ENCODE assay signal across 22 mouse cellular contexts in genomic region chr9:56241076-56241475, GRCm38 (mm10).
DNase-seq lines count a peak whose midpoint lies in the region; TF ChIP-seq lines count a peak whose summit lies in the region.
"Had no signal": no experiment of that assay in that cellular context is flagged by ENCODE, and none has a peak within 500 bp of the region (broad histone marks: within the 10 kb centered on the region; RNA-seq: fewer than 3 reads in every experiment).

No protein-coding gene starts in this region.

- peaks cover 6% of the 10 kb centered on the region for H3K36me3 ChIP-seq in heart, adult 2 months (ENCODE audit: control insufficient read depth, insufficient read depth, low read length)

- intact Hi-C loops in heart, adult 2 months (cut with DNase I) = no loop called here

- WGBS in cerebellum, adult 2 months = 32% methylated on average over 5 of the region's 5 CpGs
- WGBS in heart, adult 2 months = 93% methylated on average over 5 of the region's 5 CpGs
- 89% methylated on average over 5 of the region's 5 CpGs for WGBS in lung, adult 2 months

- no peak overlapping the region for H3K4me3 ChIP-seq in cerebellum, adult 2 months (replicated peaks; ENCODE audit: insufficient read depth, low read depth, low read length)
- H3K4me3 ChIP-seq in heart, adult 2 months = no peak overlapping the region
- no peak overlapping the region for H3K4me3 ChIP-seq in lung, adult 2 months (replicated peaks; ENCODE audit: extremely low read depth, low read depth, low read length)
- H3K4me3 ChIP-seq: forebrain, embryonic 10.5 days; forebrain, embryonic 13.5 days; gastrocnemius, adult 2 months; heart, embryonic 10.5 days; heart, embryonic 13.5 days; hindbrain, embryonic 15.5 days had no signal

- no peaks in the 10 kb centered on the region for H3K27me3 ChIP-seq in cerebellum, adult 2 months (ENCODE audit: control insufficient read depth, insufficient read depth, low read length)
- no peaks in the 10 kb centered on the region for H3K27me3 ChIP-seq in heart, adult 2 months (ENCODE audit: control insufficient read depth, insufficient read depth, low read length)
- H3K27me3 ChIP-seq: forebrain, embryonic 13.5 days; heart, embryonic 13.5 days; hindbrain, embryonic 15.5 days had no signal

- no peak for TF ChIP-seq CTCF in cerebellum, adult 2 months (IDR thresholded peaks at IDR 0.05; ENCODE audit: borderline replicate concordance, insufficient read depth, low read depth, low read length)
- no peak for TF ChIP-seq CTCF in heart, adult 2 months (IDR thresholded peaks at IDR 0.05)
- TF ChIP-seq CTCF in lung, adult 2 months (IDR thresholded peaks at IDR 0.05; ENCODE audit: insufficient read depth, low read length) = no peak

- no peak for TF ChIP-seq EP300 in heart, adult 2 months (IDR thresholded peaks at IDR 0.05; ENCODE audit: insufficient read depth, low read depth, low read length)

- peaks cover 2% of the 10 kb centered on the region; the same call in 1 of the 2 replicates for H3K4me1 ChIP-seq in cerebellum, adult 2 months (ENCODE audit: control insufficient read depth, insufficient read depth, low read length)
- H3K4me1 ChIP-seq in heart, adult 2 months (ENCODE audit: control insufficient read depth, insufficient read depth, low read length) = no peaks in the 10 kb centered on the region
- no peaks in the 10 kb centered on the region; the same call in 1 of the 2 replicates for H3K4me1 ChIP-seq in lung, adult 2 months (ENCODE audit: control insufficient read depth, insufficient read depth, low read length)
- H3K4me1 ChIP-seq: hindbrain, embryonic 15.5 days had no signal

- no peak for TF ChIP-seq POLR2A in cerebellum, adult 2 months (IDR thresholded peaks at IDR 0.05; ENCODE audit: borderline replicate concordance, insufficient read depth, low read length)
- TF ChIP-seq POLR2A in heart, adult 2 months (IDR thresholded peaks at IDR 0.05; ENCODE audit: insufficient read depth, low read depth, low read length) = no peak
- TF ChIP-seq POLR2A in lung, adult 2 months (IDR thresholded peaks at IDR 0.05; ENCODE audit: borderline replicate concordance, extremely low read depth, low read depth, low read length) = no peak

- DNase-seq in cerebellum, adult 2 months = peak; percentile 52 to 70
- DNase-seq in cerebellum, adult 11 months = no peak
- DNase-seq in heart, adult 11 months = peak; percentile 60
- no peak for DNase-seq in heart, adult 2 months
- peak; percentile 52 for DNase-seq in cerebellum, adult 9-11 months
- DNase-seq in cerebellum, postnatal 36 days = peak; percentile 34 to 50
- DNase-seq in lung, adult 2 months = no peak
- no peak for DNase-seq in frontal cortex, postnatal 36 days (ENCODE audit: low spot score in 2 of 2)
- DNase-seq: adrenal gland, adult 2 months; adrenal gland, postnatal 14 days; gastrocnemius, adult 2 months; gastrocnemius, postnatal 14 days; heart, adult 18-20 months; heart, postnatal 14 days; heart, postnatal 4 days; kidney, adult 18-20 months; kidney, adult 9 months had no signal

- no peaks in the 10 kb centered on the region for H3K79me2 ChIP-seq in heart, adult 2 months (replicated peaks; ENCODE audit: control insufficient read depth, insufficient read depth, low read length)

- no peak overlapping the region for H3K27ac ChIP-seq in cerebellum, adult 2 months (ENCODE audit: insufficient read depth, low read length)
- no peak overlapping the region for H3K27ac ChIP-seq in heart, adult 2 months
- H3K27ac ChIP-seq: forebrain, embryonic 10.5 days; forebrain, embryonic 13.5 days; gastrocnemius, adult 2 months; heart, embryonic 10.5 days; hindbrain, embryonic 15.5 days had no signal

- no peak overlapping the region for H3K9ac ChIP-seq in heart, adult 2 months (ENCODE audit: low read depth, low read length)
- H3K9ac ChIP-seq: forebrain, embryonic 13.5 days; heart, embryonic 13.5 days; hindbrain, embryonic 15.5 days had no signal

Comparison
In these comparisons a context has a peak if more than half of its experiments do, and no peak if none do; other contexts are left out.
1. DNase-seq: peak in cerebellum, adult 2 months (2 of 2), heart, adult 11 months (single experiment), cerebellum, adult 9-11 months (single experiment) and cerebellum, postnatal 36 days (2 of 2); none in cerebellum, adult 11 months (single experiment), heart, adult 2 months (0 of 2), lung, adult 2 months (single experiment) and frontal cortex, postnatal 36 days (0 of 2).